Mouse (Mus musculus): ENCODE results near the gene Ak5.

The Ak5 gene

DNA sequence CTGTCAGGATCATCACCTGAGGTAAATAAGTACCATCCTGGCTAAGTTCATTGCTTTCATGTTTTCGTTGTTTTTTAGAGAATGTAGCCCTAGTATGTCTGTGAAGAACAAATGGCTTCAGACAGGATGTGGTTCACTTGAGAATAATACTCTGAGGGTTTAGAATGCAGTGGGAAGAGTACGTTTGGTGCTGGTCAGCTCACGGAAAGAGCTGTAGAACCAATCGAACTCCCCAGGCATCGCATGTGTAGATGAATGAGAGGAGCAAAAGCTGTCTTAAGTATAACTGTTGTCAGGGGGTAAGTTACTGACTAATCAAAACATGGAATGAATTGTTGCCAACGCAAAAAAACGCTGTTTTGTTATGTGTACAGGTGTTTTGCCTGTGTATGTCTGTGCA lies 235.5 kb downstream of the Ak5 start:
- no peak for DNase-seq (ENCODE audit: low spot score)

DNA sequence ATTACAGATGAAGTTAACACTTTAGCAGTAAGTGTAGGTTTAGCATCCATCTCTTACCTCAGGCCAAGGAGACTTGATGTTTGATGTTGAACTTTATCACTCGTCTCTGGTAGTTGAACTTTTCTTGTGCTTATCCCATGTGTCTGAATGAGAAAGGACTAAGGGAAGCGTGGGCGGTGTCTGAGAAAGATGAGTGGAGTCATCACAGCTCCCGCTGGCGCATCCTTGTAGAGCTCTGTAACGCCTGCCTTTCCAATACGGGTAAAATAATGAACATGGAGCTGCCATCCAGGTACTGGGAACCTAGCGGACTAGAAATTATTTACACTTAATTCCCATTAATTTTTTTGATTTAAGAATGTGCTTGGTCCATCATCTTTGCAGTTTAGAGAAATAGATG lies 239.2 kb downstream of the Ak5 start:
- DNase-seq (ENCODE audit: low spot score): no peak
